Mouse (Mus musculus) gastrocnemius, adult 18-20 months (tissue): ENCODE results near the gene Synj2. TPM values are rescaled to one million over a fixed set of nuclear protein-coding genes. Genes with fewer than 3 reads are reported as not detected.
A peak's percentile ranks its signal among the peaks of the same experiment; 100 is the strongest.

Experiments used
- DNase-seq: peaks from one replicate; pipeline ENCODE4 v3.0.0; 2021; ENCODE audit warnings: low spot score
- total RNA-seq, 2 experiments: library from RNA; stranded (reverse); gene quantifications; 2 replicates each; pipeline ENCODE4 v1.2.3; 2021

The Synj2 gene
- total RNA-seq, 2 experiments from 2014 or later = 25.7 to 32.7 TPM

DNA sequence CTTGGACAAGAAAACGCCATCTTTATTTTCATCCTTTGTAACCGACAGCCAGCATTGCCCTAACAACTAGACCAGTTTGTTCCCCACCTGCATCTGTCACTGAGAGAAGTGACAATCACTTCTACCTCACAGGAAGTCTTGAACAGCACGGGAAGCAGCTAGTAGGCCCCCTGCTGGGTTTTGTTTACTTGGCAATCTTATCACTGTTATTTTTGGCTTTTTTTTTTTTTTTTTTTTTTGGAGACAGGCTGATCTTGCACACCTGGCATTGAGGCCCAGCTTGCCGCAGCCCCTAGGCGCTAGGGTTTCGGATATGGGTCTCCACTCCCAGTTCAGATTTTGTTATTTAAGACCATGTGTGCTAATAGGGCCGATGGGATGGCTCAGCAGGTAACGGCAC is 32.5 kb downstream of the Synj2 start:
- no peak for DNase-seq

DNA sequence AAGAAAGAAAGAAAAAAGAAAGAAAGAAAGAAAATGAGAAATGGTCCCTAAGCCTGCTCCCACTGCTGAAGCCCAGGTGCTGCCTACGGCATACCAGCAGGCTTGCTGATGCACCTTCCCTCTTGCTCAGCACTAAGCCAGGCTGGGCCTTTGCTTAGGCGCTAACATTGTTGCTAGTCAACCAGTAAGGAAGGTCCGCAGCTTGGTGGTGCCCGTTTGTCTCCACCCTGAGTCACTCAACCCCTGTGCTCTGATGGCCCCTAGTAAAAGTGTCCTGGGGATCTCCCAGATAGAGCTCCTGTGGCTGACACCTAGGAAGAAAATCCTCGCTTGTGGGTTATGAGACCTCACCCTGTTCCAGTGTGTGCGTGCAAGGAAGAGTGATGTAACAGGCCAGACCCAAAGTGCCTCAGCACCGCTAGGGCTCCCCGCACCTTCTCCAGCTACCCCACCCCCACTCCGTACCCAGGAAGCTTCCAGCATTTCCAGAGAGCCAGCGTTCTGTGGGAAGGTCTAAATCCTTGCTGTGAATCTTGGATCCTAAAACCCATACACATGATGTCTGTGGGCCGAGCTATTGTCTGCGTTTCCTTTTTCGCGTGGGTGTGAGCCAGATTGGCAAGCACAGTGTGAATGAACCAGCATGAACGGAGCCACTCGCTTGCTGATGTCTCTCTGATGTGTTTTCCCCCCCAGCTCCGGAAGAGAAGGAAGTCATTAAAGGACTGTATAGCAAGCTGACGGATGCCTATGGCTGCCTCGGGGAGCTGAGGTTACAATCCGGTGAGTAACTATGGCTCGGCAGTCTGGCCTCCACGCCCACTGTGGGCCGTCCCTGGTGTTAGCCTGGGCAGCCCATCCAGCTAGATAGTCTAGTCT is 34.3 kb downstream of the Synj2 start:
- DNase-seq = peak; percentile 36

DNA sequence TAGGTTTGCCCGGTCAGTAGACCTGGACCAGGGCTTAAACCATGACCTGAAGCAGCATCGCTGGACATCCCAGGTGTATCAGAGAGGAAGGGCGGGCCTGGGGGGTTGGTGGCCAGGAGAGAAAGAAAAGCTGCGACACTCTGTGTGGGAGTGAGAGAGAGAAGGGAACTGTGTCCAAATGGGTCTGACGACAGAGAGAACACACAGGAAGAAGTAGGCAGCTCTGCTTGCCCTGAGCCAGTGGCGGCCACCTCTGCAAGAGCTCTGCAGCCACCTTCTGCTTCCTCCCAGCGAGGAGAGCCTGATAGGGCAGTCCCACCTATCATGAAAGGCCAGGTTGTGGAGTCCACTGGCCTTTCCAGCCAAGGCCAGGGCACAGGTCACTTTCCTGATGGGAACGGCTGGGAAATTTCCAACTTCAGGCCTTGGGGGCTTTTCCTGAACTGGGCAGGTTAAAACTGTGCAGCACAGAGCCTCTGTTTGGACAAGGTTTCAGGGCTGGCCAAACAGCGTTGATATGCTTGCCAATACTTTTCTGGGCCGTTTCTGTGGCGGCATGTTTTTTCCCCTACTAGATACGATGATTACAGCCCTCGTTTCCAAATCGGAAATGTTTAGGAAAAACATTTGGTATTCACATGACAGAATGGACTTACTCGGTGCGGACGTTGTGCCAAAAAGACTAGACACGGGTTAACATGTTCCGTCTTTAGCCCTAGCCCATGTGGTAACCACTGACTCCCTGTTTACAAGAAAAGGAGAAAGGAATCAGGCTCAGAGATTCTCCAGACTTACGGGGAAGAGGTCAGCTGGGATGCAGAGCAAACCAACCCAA is 35.4 kb downstream of the Synj2 start:
- no peak for DNase-seq

DNA sequence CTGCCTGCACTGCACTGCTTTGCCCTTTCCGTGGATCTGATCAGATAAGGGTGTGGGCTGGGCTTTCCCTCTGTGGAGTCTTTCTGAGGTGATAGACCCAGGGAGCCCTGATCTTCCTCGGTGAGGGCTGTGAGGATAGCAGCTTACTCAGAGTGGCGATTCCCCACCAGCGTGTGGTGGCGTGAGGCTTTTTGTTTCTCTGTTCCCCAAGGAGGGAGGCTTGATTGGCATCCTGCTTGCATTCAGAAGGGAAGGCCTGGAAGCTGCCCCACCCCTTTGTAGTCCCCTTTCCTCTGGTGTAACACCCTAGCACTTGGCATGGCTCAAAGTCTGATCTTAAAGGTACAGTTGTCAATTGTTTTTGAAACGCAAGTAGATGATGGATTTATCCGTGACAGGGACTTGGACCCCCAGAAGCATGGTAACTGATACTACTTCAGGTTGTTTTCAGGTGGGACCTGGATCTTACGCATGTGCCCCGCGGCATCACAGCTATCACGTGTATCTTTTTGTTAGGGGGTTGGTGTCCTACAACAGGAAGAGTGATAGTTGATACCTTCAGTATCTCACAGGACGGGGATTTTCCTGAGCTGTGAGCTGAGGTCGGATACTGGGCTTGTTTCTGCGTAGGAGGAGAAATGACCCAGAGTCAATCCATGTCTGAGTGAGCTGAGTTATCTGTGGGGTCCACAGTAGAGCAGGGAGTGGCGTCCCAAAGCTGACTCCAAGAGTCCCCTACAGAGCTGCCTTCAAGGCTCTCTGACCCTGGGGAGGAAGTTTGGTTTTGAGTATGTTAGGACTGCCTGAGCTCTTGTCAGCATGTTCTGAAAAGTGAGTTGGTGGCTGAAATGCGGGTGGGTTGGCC is 36.2 kb downstream of the Synj2 start:
- DNase-seq = peak; percentile 69

- DNase-seq = peak; percentile 42
Observed at GRCm38 (mm10) chr17:5977921-5978504, 36.9 kb downstream of the Synj2 start.

DNA sequence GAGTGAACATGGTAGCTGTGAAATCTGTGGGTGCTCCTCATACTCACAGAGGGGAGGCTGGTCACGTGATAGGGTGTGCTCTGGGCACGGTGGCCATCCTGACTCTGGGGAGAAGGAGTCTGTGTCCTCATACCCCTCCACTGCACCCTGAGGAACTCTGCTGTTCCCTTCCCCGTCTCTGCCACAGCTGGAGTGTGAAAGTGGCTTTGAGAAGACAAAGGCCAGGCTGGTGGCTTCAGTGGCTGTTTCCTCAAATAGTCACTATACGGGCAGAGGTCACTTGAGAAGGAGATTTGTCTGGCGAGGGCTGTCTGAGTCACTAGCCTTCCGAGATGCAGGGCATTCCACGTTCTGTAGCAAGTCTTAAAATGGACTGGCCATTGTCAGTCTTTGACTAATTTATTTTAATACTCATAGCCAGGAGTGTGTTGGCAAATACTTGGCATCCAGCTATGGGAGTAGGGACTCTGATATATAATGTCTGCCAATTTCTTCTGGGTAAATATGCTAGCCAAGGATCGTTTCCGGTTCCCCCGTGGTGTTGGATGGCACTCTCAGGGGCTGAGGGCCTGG is 37.5 kb downstream of the Synj2 start:
- no peak for DNase-seq

DNA sequence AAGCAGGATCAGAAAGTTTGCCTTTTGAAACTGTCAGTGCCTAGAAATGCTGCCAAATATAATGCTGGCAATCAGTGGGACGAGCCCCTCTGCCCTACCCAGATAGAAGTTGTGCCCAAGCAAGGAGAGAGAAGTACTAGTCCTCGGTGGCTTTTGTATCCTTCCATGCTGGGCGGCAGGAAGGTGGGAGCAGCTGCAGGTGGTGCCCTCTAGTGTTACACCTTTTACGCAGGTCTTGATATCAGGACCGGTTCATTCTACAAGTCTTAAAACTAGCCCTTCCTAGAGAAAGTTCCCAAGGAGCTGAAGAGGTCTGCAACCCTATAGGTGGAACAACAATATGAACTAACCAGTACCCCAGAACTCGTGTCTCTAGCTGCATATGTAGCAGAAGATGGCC is 39.8 kb downstream of the Synj2 start:
- DNase-seq = no peak

GRCm38 (mm10) chr17:5983150-5983549 is 42.1 kb downstream of the Synj2 start:
- DNase-seq = no peak

- no peak for DNase-seq
Observed at GRCm38 (mm10) chr17:5983901-5984300, 42.8 kb downstream of the Synj2 start.

DNA sequence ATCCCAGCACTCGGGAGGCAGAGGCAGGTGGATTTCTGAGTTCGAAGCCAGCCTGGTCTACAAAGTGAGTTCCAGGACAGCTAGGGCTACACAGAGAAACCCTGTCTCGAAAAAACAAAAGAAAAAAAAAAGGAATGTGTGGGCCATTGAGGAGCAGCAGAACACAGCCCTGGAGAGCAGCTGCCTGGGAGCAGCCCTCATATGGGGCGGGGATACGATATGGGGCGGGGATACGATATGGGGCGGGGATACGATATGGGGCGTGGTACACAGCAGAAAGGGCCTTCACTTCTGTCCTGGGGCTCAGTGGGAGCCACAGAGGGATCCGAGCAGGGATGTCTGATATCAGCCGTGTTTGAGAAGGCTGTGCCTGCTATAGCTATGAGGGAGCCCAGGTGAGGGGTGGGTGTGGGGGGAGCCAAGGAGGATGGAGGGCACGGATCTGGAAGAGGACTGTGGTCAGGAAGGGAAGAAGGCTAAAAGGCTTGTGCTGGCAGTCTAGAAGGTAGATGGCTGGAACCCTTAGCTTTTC is 43.7 kb downstream of the Synj2 start:
- DNase-seq = no peak

GRCm38 (mm10) chr17:5985271-5985670 is 44.2 kb downstream of the Synj2 start:
- no peak for DNase-seq

- DNase-seq = no peak
Observed at GRCm38 (mm10) chr17:5987271-5988056, 46.4 kb downstream of the Synj2 start.

- no peak for DNase-seq
Observed at GRCm38 (mm10) chr17:5988102-5988501, 47.0 kb downstream of the Synj2 start.

GRCm38 (mm10) chr17:5992866-5993580 is 51.9 kb downstream of the Synj2 start:
- DNase-seq = no peak

DNA sequence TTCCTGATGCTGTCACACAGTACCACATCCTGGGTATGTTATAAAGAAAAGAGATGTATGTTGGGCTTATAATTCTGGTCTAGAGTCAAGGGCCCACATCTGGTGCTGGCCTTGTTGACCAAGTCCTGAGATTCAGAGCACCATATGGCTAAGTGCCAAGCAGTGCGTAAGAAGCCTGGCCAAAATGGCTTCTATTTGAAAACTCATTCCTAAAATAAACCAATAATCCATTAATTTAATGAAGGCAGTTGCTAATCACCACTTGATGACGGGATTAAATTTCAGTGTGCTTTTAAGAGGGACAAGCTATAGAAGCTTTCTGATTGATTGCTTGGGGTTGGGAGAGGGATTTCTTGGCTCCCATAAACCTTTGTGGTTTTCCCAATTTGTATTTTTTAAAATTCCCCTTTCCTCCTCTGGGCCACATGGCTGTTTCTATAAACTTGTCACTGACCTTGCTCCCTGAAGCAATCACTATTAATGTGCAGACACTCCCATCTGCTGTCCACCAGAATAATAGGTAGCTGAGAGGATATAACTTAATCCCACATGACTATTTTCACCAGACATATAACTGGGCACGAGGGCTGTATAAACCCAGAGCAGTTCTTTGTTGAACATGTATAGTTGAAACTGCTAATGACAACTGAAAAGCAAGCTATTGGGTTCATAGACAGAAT is 52.6 kb downstream of the Synj2 start:
- no peak for DNase-seq

DNA sequence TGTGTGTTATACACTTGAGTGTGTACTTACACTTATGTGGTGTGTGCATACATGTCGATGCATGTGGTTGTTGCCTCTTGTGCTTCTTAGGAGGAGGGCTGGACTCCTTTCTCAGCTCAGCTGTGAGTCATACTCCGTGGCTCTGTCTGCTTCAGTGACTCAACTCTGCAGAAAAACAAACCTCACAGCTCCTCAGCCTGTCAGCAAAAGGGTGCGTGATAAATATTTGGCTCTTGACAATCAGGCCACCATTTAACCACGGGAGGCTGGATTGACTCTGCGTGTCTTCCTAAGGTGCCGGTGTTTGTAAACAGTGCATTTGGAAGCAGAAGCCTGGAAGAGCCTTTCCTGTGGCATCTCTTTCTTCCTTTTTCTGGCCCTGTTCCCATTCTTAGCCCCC is 53.5 kb downstream of the Synj2 start:
- DNase-seq = no peak

GRCm38 (mm10) chr17:5996589-5996988 is 55.5 kb downstream of the Synj2 start:
- DNase-seq = peak; percentile 73
